Mouse (Mus musculus) left cerebral cortex, postnatal 36 days (tissue): ENCODE measurements around the gene Fgfr2. TPM values are rescaled to one million over a fixed set of nuclear protein-coding genes. Genes with fewer than 3 reads are reported as not detected.

Experiments used
- DNase-seq, 2 experiments: peaks; one replicate each; pipeline ENCODE4 v3.0.0; 2021 to 2022; ENCODE audit warnings: low spot score in 2 of 2, mixed read lengths in 1 of 2
- intact Hi-C: fragments of 180-260 bp; cut with DNase I; formaldehyde crosslinking; loops from one replicate; pipeline ENCODE4 v1.15.1; 2025
- total RNA-seq, 2 experiments: library from RNA; stranded (reverse); gene quantifications; 2 replicates each; pipeline ENCODE4 v1.2.3; 2021

Gene Fgfr2
- total RNA-seq, 2 experiments from 2014 or later, result 41.6 to 46.6 TPM

DNA sequence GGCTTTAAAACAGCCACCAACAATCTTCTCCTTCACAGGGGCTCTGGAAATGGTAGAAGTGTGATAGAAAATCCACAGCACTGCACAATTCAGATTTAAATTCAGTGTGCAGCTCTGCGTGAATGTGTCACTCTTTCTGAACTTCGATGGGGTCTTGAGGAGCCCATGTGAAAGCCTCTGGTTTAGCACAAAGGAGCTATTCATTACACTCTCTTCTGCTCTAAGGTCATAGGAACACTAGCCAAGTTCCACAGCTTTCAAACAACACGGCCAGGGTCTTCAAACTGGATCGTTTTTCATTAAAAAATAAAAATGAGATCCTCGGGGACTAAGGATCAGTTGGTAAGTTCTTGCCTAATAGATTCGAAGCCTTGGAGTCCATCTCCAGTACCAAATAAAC lies 549.9 kb downstream of the Fgfr2 start:
- intact Hi-C loops, result loop anchor here (10.0 kb wide), 1 partner anchor 242 kb away; the partner anchor contains the start of gene Fam53b
- DNase-seq, result no peak

GRCm38 (mm10) chr7:132572738-132573137 lies 550.4 kb downstream of the Fgfr2 start:
- no peak for DNase-seq
- intact Hi-C loops, result loop anchor here (10.0 kb wide), 1 partner anchor 242 kb away; the partner anchor contains the start of gene Fam53b

DNA sequence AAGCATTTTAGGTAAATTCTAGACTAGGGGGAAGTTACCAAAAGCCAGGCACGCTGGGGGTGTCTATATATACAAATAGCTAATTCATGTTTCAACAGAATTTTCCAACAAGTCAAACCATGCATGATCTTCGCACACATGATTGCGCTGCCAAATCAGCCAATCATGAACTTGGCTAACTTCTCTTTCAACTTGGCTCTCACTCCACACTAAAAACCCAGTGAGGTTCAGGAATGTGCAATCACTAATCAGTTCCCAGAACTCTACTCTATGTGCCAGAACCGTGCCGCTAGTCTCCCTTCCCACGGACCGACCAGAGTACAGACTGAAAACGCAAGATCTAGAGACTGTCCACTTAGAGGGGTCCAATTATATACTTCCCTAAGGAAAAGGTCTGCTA lies 551.7 kb downstream of the Fgfr2 start:
- intact Hi-C loops, result loop anchor here (10.0 kb wide), 1 partner anchor 243 kb away; the partner anchor contains the start of gene Fam53b
- no peak for DNase-seq

GRCm38 (mm10) chr7:132570071-132570470 lies 553.1 kb downstream of the Fgfr2 start:
- intact Hi-C loops, result loop anchor here (10.0 kb wide), 1 partner anchor 245 kb away; the partner anchor contains the start of gene Fam53b
- no peak for DNase-seq

DNA sequence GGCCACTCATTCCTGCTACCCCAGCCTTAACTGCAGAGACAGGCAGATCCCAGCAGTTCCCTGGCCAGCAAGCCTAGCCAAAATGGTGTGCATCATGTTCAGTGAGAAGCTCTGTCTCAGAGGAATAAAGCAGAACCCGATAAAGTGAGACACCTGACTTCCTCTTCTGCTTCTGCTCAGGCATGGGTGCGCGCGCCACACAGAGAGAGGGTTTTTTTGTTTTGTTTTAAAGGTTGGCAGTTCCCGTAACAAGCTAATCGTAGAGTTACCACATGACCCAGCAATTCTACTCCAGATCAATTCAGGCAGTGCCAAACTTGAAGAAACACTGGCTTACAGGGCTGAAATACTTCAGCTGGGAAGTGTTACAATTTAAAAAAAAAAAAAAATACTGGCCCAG lies 554.3 kb downstream of the Fgfr2 start:
- intact Hi-C loops, result no loop called here
- DNase-seq, result no peak

- no peak for DNase-seq
- intact Hi-C loops, result no loop called here
Observed at GRCm38 (mm10) chr7:132565831-132566230, 557.3 kb downstream of the Fgfr2 start.

DNA sequence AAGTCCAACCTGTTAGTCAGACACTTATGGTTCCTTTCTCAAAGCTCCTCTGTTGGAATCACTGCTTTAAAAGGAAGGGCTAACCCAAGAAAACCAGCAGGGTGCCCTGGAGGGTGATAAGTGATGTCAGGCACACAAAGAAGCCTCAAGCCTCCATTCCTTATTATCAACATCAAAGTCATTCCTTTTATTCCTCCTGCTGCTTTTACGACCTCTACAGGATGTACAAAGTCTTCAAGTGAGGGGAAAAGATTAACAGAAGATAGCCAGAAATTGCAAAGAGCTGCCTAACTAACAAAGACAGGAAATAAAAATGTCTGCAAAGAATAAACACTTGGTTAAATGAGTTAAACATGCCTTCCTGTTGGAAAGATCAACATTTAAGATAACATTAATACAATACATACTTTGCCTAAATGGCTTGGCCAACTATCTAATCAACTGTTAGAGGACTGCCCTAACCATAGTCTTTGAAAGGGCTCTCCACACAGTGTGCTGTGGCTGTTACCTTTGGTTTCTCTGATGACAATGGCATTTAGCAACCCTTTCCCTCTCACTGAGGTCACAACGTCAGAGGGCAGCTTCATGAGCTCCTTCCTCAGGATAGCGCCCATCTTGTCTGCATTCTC lies 563.9 kb downstream of the Fgfr2 start:
- no peak for DNase-seq
- intact Hi-C loops, result no loop called here

DNA sequence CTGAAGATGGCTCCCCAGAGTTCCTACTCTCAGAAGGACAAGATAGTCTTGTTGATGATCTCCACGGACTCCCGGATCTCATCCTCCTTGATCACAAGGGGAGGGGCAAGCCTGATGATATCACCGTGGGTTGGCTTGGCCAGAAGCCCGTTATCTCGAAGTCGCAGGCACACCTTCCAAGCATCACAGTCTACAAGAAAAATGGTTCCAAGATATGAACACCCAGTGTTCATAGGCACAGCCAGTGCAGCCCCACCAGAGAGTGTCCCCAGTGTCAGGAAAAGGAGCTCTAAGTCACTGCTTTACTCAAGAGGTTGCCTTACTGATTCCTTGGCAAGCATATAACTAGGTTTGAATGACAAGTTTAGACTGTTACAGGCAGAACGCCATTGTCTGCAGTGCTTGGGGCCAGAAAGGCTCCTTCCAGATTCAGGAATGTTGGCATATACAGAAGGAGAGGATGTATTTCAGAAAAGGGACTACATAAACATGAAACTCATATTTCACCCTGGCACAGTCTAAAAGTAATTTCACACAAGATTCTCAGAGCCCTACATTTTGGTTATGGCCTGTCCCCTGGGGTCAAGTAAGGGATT lies 564.9 kb downstream of the Fgfr2 start:
- DNase-seq, result no peak
- intact Hi-C loops, result no loop called here

DNA sequence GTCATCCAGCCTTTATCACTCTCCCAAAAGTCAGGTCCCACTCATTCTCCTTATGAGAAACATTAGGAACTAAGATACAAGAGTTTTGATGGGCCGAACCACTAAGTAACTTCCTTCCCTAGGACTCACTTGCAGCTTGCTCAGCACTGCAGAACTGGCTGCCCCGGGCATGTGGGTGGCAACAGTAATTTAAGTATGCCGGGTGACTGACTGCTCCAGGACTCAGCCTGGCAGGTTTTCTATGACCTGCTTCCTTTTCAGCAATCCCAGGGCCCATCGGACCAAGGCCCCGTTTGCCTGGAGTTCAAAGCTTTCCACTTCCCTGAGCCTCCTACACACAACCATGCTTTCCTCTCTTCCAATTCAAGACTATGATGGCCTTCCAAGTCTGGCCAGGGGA lies 566.6 kb downstream of the Fgfr2 start:
- intact Hi-C loops, result no loop called here

GRCm38 (mm10) chr7:132555911-132556310 lies 567.2 kb downstream of the Fgfr2 start:
- DNase-seq, result no peak
- intact Hi-C loops, result no loop called here

More for the DNA sequence above, 566.6 kb downstream of the Fgfr2 start:
- no peak for DNase-seq

DNA sequence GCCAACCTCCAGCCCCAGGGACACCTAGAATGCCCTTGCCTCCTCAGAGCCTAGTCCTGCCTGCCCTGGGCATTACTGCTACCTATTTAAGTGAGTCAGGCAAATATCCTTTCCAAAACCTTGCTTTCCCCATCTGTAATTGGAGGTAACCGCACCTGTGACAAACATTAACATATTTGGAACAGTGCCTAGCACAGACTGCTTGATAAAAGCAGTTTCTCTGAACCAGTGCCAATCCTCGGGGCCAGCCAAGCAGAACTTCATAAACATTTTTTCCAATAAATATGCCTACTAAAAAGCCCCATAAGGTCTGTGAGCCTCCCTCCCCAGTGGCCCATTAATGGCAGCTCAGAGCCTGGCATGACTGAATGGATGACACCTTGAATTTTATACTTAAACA lies 569.1 kb downstream of the Fgfr2 start:
- intact Hi-C loops, result loop anchor here (5.0 kb wide), 2 partner anchors 237 to 657 kb away; partner anchors contain the start of gene Chst15
- no peak for DNase-seq

DNA sequence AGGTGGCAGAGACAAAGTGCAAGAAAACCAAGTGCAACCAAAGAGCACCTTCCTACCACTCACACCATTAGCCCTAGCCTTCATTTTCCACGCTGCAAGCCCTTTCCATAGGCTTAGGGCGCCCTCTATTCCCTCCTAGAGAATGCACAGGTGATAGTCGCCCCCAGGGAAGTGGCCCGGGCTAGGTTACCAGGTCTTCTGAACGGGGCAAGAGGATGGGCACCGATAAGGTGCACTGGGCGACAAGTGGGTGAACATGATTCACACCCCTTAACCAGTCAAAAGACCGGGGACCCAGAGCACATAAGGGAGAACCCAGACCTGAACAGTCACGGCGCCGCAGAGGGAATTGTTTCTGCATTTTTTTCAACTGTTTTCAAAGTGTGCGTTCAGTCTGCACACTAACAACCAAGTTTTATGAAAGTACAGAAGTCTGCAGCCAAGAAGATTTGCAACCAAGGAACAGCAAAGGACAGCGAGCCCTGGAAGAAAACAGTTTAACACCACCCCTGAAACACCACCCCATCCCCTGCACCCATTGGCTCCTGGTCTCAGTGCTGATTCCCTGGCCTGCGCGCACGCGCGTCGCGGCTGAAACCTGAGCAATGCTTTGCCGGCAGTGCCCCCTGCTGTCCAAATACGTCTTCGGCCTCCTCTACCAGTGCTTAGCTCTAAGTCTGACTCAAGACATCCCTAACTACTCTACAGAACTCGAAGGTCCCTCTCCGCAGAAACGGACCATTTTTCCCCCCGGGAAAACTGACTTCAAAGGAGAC lies 571.6 kb downstream of the Fgfr2 start:
- peak; percentile 94 to 95 for DNase-seq
- intact Hi-C loops, result loop anchor here (1.0 to 5.0 kb wide), 4 partner anchors 80 to 654 kb away; partner anchors contain the start of gene Chst15

- intact Hi-C loops, result no loop called here
Observed at GRCm38 (mm10) chr7:132547126-132547525, 576.0 kb downstream of the Fgfr2 start.

DNA sequence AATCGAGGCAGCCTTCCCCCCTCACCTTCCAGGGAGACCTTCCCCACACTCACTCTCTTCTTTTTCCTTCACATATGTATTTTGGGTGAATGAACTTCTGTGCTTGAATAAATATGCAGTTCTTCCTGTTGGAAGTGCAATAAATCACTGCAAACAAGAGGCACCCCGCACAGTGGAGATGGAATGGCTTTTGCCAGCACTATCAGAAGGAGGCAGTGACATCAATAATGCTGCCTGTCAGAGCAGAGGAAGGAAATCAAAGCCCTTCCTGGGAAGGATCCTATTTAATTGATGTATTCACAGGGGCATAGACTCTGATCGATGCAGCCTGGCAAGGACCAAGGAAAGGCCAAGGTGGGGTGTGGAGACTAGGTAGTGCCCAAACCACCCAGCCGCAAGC lies 580.7 kb downstream of the Fgfr2 start:
- DNase-seq, result no peak
- intact Hi-C loops, result no loop called here

More at GRCm38 (mm10) chr7:132547126-132547525, 576.0 kb downstream of the Fgfr2 start:
- no peak for DNase-seq

DNA sequence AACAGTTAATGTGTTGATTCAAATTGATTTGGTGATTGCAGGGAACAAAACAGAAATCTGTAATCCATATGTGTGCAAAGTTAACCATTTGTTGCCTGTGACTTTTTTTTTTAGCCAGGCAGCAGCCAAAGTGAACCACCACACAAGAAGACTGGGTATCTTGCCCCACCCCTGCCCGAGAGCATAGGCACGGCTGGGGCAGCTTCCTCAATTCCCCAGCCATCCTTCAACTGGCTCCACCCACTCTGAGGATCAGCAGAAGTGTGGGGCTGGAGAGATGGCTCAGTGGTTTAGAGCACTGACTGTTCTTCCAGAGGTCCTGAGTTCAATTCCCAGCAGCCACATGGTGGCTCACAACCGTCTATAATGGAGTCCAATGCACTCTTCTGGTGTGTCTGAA lies 581.6 kb downstream of the Fgfr2 start:
- intact Hi-C loops, result no loop called here
- no peak for DNase-seq

GRCm38 (mm10) chr7:132540597-132540996 lies 582.6 kb downstream of the Fgfr2 start:
- intact Hi-C loops, result no loop called here
- DNase-seq, result no peak

GRCm38 (mm10) chr7:132529206-132529605 lies 593.9 kb downstream of the Fgfr2 start:
- intact Hi-C loops, result no loop called here
- no peak for DNase-seq

DNA sequence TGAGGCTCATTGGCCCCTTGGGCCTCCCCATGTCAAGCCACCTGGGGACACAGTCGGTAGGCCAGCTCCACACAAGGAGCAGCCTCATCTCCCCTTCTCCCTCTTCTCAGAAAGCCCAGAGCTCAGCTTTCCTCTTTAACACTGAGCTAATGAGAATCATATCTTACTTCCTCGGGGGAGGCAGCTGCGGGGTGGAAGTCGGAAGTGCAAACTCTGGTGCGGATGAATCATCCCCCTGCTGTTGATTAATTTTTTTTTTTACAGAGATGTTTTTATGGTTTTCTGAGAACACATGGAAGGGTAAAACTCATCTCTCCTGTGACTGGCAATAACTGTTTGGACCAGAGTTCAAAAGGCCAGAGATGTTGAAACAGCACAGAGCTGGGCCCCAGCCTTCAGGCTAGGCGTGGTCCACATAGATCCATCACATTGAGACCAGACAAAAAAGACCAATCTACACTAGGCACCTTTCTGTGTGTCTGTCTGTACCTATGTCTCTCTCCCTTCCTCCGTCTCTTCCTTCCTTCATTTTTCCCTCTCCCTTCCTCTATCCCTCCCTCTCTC lies 609.6 kb downstream of the Fgfr2 start:
- DNase-seq, result peak in 1 of 2 experiments; percentile 16
- intact Hi-C loops, result no loop called here

DNA sequence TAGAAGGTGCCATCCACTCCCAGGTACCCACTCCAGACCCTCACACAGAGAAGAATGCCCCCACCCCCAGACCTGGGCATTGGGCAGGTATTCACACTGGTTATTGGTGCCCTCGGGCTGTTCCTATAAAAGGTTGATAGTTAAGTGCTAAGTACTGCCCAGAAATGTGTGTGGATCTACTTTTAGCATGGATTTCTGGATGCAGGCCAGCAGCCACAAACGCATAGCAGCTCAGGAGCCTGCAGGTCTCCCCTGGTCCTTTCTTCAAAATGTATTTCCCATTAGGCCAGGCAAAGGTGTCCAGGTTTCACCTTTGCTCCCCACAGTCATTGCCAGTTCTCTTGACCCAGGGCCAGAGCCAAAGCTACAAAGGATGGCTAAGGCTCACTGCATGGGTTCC lies 614.0 kb downstream of the Fgfr2 start:
- intact Hi-C loops, result no loop called here
- DNase-seq, result no peak

- no peak for DNase-seq
- intact Hi-C loops, result no loop called here
Observed at GRCm38 (mm10) chr7:132507361-132507760, 615.8 kb downstream of the Fgfr2 start.
